Mouse (Mus musculus): ENCODE measurements around the gene Dnaja1. TPM values are rescaled to one million over a fixed set of nuclear protein-coding genes. Genes with fewer than 3 reads are reported as not detected.
A peak's percentile ranks its signal among the peaks of the same experiment; 100 is the strongest.

The Dnaja1 gene
- polyA plus RNA-seq, 1 experiment from 2014 or later = 673 TPM

- Histone ChIP-seq H3K9me3 (ENCODE audit: control insufficient read depth, low read length) (no peaks in the 10 kb centered on the region), H3K4me2 (ENCODE audit: low read length) (peak overlapping the region; percentile 49), H3K9ac (ENCODE audit: low read depth, low read length) (no peak overlapping the region; the same call in 1 of the 2 replicates), H3K4me3 (ENCODE audit: low read length) (peak overlapping the region; percentile 12; the same call in 1 of the 2 replicates), H3K27me3 (replicated peaks; ENCODE audit: control insufficient read depth, insufficient read depth, low read length) (0 out of 2 replicates have a peak, but pooled peaks cover 3% of the 10 kb centered on the region), H3K27ac (ENCODE audit: low read depth, low read length) (no peak overlapping the region), H3K4me1 (ENCODE audit: control insufficient read depth, insufficient read depth, low read depth, low read length) (peaks cover 4% of the 10 kb centered on the region; the same call in 1 of the 2 replicates), H3K36me3 (ENCODE audit: control insufficient read depth, insufficient read depth, low read length) (no peaks in the 10 kb centered on the region)
- WGBS = 25% methylated on average over 12 of the region's 12 CpGs
- peak; percentile 66 for ATAC-seq
Observed at GRCm38 (mm10) chr4:40774279-40775259, 52.6 kb downstream of the Dnaja1 start.

GRCm38 (mm10) chr4:40776416-40776815, 54.5 kb downstream of the Dnaja1 start:
- Histone ChIP-seq H3K9me3 (ENCODE audit: control insufficient read depth, low read length) (no peaks in the 10 kb centered on the region), H3K27ac (ENCODE audit: low read depth, low read length) (no peak overlapping the region), H3K4me3 (ENCODE audit: low read length) (no peak overlapping the region), H3K36me3 (ENCODE audit: control insufficient read depth, insufficient read depth, low read length) (no peaks in the 10 kb centered on the region), H3K27me3 (replicated peaks; ENCODE audit: control insufficient read depth, insufficient read depth, low read length) (0 out of 2 replicates have a peak, but pooled peaks cover 3% of the 10 kb centered on the region), H3K9ac (ENCODE audit: low read depth, low read length) (no peak overlapping the region), H3K4me1 (ENCODE audit: control insufficient read depth, insufficient read depth, low read depth, low read length) (peaks cover 4% of the 10 kb centered on the region; the same call in 1 of the 2 replicates), H3K4me2 (ENCODE audit: low read length) (no peak overlapping the region)
- ATAC-seq = no peak
- WGBS = 79% methylated on average over 4 of the region's 4 CpGs

GRCm38 (mm10) chr4:40777116-40777515, 55.2 kb downstream of the Dnaja1 start:
- ATAC-seq = no peak
- H3K4me3 ChIP-seq (ENCODE audit: low read length) = no peak overlapping the region
- H3K27ac ChIP-seq (ENCODE audit: low read depth, low read length) = no peak overlapping the region
- no peak overlapping the region for H3K9ac ChIP-seq (ENCODE audit: low read depth, low read length)
- H3K4me1 ChIP-seq (ENCODE audit: control insufficient read depth, insufficient read depth, low read depth, low read length) = peaks cover 4% of the 10 kb centered on the region; the same call in 1 of the 2 replicates
- no peak overlapping the region for H3K4me2 ChIP-seq (ENCODE audit: low read length)
- H3K9me3 ChIP-seq (ENCODE audit: control insufficient read depth, low read length) = no peaks in the 10 kb centered on the region
- no peaks in the 10 kb centered on the region for H3K36me3 ChIP-seq (ENCODE audit: control insufficient read depth, insufficient read depth, low read length)
- WGBS = 37% methylated on average over 2 of the region's 2 CpGs
- H3K27me3 ChIP-seq (replicated peaks; ENCODE audit: control insufficient read depth, insufficient read depth, low read length) = 0 out of 2 replicates have a peak, but pooled peaks cover 3% of the 10 kb centered on the region

DNA sequence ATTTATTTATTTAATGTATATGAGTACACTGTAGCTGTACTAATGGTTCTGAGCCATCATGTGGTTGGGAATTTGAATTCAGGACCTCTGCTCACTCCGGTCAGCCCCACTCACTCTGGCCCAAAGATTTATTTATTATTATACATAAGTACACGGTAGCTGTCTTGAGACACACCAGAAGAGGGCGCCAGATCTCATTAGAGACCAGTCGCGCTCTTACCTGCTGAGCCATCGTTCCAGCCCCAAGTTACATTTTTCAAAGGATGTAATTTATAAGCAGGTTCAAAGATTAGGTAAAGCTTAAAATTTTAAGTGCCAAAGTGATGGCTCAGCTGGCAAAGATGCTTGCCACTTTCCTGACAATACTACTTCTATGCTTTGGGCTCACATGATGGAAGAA, 56.7 kb downstream of the Dnaja1 start:
- WGBS = 87% methylated on average over 6 of the region's 6 CpGs
- H3K4me3 ChIP-seq (ENCODE audit: low read length) = no peak overlapping the region
- no peaks in the 10 kb centered on the region for H3K9me3 ChIP-seq (ENCODE audit: control insufficient read depth, low read length)
- H3K36me3 ChIP-seq (ENCODE audit: control insufficient read depth, insufficient read depth, low read length) = no peaks in the 10 kb centered on the region
- peaks cover 4% of the 10 kb centered on the region; the same call in 1 of the 2 replicates for H3K4me1 ChIP-seq (ENCODE audit: control insufficient read depth, insufficient read depth, low read depth, low read length)
- no peak overlapping the region for H3K9ac ChIP-seq (ENCODE audit: low read depth, low read length)
- no peak overlapping the region for H3K4me2 ChIP-seq (ENCODE audit: low read length)
- 0 out of 2 replicates have a peak, but pooled peaks cover 3% of the 10 kb centered on the region for H3K27me3 ChIP-seq (replicated peaks; ENCODE audit: control insufficient read depth, insufficient read depth, low read length)
- no peak for ATAC-seq
- no peak overlapping the region for H3K27ac ChIP-seq (ENCODE audit: low read depth, low read length)

DNA sequence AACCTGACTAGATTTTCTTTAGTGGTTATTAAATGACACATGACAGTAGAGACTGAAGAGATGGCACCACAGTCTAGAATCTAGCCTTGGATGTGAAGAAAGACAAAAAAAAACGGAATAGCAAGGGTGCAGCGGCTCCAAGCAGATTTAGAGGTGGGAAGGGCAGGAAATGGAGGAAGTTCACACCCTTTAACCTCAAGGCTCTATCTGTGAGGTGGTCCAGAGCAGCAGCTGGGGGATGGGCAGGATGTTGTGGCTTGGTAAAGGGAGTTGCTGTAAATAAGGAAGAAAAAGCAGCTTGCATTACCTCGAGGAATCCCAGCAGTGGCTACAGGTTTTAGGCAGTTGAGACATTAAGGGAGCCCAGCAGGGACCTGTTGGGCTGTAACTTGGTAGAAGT, 59.2 kb downstream of the Dnaja1 start:
- no peak for ATAC-seq

DNA sequence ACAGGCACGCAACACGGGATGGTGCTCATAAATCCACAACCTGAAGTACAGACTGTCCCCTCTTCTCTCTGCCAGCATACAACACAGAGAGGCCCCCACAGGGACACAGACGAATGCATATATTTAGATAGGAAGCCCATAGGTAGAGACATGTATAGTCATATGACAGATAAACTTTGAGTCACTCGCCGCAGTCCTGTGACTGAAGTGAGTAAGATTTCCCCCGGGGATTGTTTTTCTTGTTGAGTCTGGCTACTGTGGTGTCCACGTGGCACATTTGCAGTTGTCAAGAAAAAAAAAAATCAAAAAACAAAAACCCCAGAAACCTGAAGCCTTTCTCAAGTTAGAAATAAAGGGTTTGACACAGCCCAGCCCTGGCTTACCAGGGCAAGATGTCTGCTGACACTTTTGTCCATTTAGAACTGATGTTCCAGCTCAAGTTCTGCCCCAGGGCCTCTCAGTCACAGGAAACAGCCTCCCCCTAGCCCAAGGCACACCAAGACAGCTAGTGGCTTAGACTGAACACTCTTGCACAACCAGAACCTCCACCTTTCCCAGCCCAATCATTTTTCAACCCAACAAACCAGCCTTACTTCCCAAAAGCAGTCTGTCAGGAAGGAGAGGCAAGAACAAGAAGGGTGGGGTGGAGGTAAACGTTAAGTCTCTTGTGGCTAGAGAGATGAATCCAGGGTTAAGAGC, 60.0 kb downstream of the Dnaja1 start:
- Histone ChIP-seq H3K4me1 (ENCODE audit: control insufficient read depth, insufficient read depth, low read depth, low read length) (no peaks in the 10 kb centered on the region), H3K9me3 (ENCODE audit: control insufficient read depth, low read length) (no peaks in the 10 kb centered on the region), H3K27me3 (replicated peaks; ENCODE audit: control insufficient read depth, insufficient read depth, low read length) (no peaks in the 10 kb centered on the region), H3K27ac (ENCODE audit: low read depth, low read length) (no peak overlapping the region), H3K36me3 (ENCODE audit: control insufficient read depth, insufficient read depth, low read length) (no peaks in the 10 kb centered on the region), H3K4me2 (ENCODE audit: low read length) (no peak overlapping the region), H3K4me3 (ENCODE audit: low read length) (no peak overlapping the region), H3K9ac (ENCODE audit: low read depth, low read length) (no peak overlapping the region)
- ATAC-seq = no peak
- 76% methylated on average over 8 of the region's 8 CpGs for WGBS

More for the DNA sequence above, 59.2 kb downstream of the Dnaja1 start:
- no peak overlapping the region for H3K27ac ChIP-seq (ENCODE audit: low read depth, low read length)
- H3K9me3 ChIP-seq (ENCODE audit: control insufficient read depth, low read length) = no peaks in the 10 kb centered on the region
- H3K9ac ChIP-seq (ENCODE audit: low read depth, low read length) = no peak overlapping the region
- H3K27me3 ChIP-seq (replicated peaks; ENCODE audit: control insufficient read depth, insufficient read depth, low read length) = no peaks in the 10 kb centered on the region
- H3K36me3 ChIP-seq (ENCODE audit: control insufficient read depth, insufficient read depth, low read length) = no peaks in the 10 kb centered on the region
- WGBS = 41% methylated on average over 3 of the region's 3 CpGs
- no peak overlapping the region for H3K4me2 ChIP-seq (ENCODE audit: low read length)
- no peaks in the 10 kb centered on the region for H3K4me1 ChIP-seq (ENCODE audit: control insufficient read depth, insufficient read depth, low read depth, low read length)
- no peak overlapping the region for H3K4me3 ChIP-seq (ENCODE audit: low read length)

DNA sequence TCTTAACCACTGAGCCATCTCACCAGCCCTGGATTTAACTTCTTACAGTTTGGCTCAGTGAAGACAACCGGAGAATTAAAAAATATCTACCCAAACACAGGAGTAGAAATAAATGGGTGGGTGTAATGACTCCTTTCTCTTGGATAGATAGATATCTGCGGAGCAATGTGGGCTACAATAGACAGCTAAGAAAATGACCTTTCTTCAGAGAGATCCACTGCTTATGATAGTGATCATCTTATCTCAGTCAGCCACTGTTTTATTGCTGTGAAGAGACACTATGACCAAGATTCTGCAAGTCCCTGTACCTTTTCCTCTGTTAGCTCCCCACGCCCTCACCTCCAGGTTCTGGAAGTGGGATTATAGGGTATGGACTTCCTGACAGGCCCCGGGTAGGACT, 61.1 kb downstream of the Dnaja1 start:
- H3K4me1 ChIP-seq (ENCODE audit: control insufficient read depth, insufficient read depth, low read depth, low read length) = no peaks in the 10 kb centered on the region
- no peak for ATAC-seq
- H3K9me3 ChIP-seq (ENCODE audit: control insufficient read depth, low read length) = no peaks in the 10 kb centered on the region
- no peak overlapping the region for H3K27ac ChIP-seq (ENCODE audit: low read depth, low read length)
- H3K9ac ChIP-seq (ENCODE audit: low read depth, low read length) = no peak overlapping the region
- 94% methylated on average over 4 of the region's 4 CpGs for whole genome bisulfite sequencing
- no peak overlapping the region for H3K4me3 ChIP-seq (ENCODE audit: low read length)
- no peaks in the 10 kb centered on the region for H3K27me3 ChIP-seq (replicated peaks; ENCODE audit: control insufficient read depth, insufficient read depth, low read length)
- no peaks in the 10 kb centered on the region for H3K36me3 ChIP-seq (ENCODE audit: control insufficient read depth, insufficient read depth, low read length)
- H3K4me2 ChIP-seq (ENCODE audit: low read length) = no peak overlapping the region

GRCm38 (mm10) chr4:40784556-40785169, 62.7 kb downstream of the Dnaja1 start:
- Histone ChIP-seq H3K27me3 (replicated peaks; ENCODE audit: control insufficient read depth, insufficient read depth, low read length) (no peaks in the 10 kb centered on the region), H3K9me3 (ENCODE audit: control insufficient read depth, low read length) (no peaks in the 10 kb centered on the region), H3K9ac (ENCODE audit: low read depth, low read length) (no peak overlapping the region), H3K4me2 (ENCODE audit: low read length) (no peak overlapping the region), H3K36me3 (ENCODE audit: control insufficient read depth, insufficient read depth, low read length) (no peaks in the 10 kb centered on the region), H3K27ac (ENCODE audit: low read depth, low read length) (no peak overlapping the region), H3K4me1 (ENCODE audit: control insufficient read depth, insufficient read depth, low read depth, low read length) (no peaks in the 10 kb centered on the region), H3K4me3 (ENCODE audit: low read length) (no peak overlapping the region)
- 73% methylated on average over 10 of the region's 10 CpGs for WGBS
- ATAC-seq = no peak

Data from hindbrain, embryonic 16.5 days (tissue).